In the genomic region with DNA sequence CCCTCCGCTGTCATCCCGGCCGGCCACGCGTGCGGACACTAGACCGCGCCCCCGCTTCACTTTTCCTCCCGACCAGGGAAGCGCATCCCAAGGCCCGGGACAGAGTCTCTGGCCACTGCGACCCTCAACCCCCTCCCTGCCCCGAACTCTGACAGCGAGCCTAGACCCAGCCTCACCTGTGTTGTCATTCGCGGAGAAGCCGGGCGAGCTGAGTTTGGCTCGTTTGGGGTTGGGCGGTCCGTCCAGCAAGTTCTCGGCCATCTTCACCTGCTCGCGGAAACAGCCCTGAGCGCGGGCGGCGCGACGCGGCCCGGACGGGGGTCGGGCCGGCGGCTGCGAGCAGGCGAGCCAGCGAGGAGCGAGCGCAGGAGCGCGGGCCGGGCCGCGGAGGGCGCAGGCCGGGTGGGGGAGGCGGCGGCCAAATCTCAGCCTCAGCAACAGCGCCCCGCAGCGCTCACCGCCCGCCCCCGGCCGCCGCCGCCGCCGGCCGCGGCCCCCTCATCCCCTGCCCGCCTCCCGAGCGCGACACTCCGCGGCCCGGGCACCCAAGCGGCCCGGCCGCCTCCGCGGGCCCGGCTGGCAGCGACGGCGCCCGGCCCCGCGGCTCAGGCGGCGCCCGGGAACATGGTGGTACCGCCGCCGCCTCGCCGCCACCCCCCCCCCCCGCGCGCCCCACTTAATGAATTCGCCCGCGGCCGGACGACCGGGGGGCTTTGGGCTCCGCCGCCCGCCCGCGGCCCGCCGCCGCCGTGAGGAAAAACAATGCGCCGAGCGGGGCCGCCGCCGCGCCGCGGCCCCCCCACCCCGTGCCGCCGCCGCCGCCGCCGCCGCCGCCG, we compare ENCODE assay signal across 8 mouse cellular contexts. TPM values are rescaled to one million over a fixed set of nuclear protein-coding genes. Genes with fewer than 3 reads are reported as not detected.
DNase-seq lines count a peak whose midpoint lies in the region; ATAC-seq and TF ChIP-seq lines count a peak whose summit lies in the region.

No protein-coding gene starts in this region.

- ATAC-seq in heart, embryonic 13.5 days (ENCODE audit: extremely low read depth, insufficient number of reproducible peaks, low FRiP score, low TSS enrichment), result peak; percentile 74
- peak; percentile 66 for ATAC-seq in liver, postnatal 0 days
- peak; percentile 49 for ATAC-seq in neural tube, embryonic 13.5 days (ENCODE audit: low read depth)
- ATAC-seq in stomach, postnatal 0 days (ENCODE audit: low FRiP score, low TSS enrichment), result peak; percentile 79

- no peak for TF ChIP-seq POLR2A in bone marrow macrophage, adult 2 months (IDR thresholded peaks at IDR 0.05; ENCODE audit: borderline replicate concordance, low read depth, low read length)

- WGBS in heart, embryonic 13.5 days, result under 1% methylated on average over 58 of the region's 128 CpGs
- under 1% methylated on average over 61 of the region's 128 CpGs for WGBS in liver, postnatal 0 days (ENCODE audit: insufficient replicate concordance)
- WGBS in neural tube, embryonic 13.5 days, result under 1% methylated on average over 94 of the region's 128 CpGs
- 2% methylated on average over 76 of the region's 128 CpGs for WGBS in stomach, postnatal 0 days

- H3K4me3 ChIP-seq in bone marrow macrophage, adult 2 months (ENCODE audit: insufficient read depth, low read length), result peak overlapping the region; percentile 98
- H3K4me3 ChIP-seq in erythroblast, embryonic 14.5 days (replicated peaks), result peak overlapping the region; percentile 78
- H3K4me3 ChIP-seq in heart, embryonic 13.5 days, result peak overlapping the region; percentile 99
- peak overlapping the region; percentile 94 for H3K4me3 ChIP-seq in liver, postnatal 0 days (ENCODE audit: low read depth, low read length)
- H3K4me3 ChIP-seq in neural tube, embryonic 13.5 days, result peak overlapping the region; percentile 98
- peak overlapping the region; percentile 88 for H3K4me3 ChIP-seq in stomach, postnatal 0 days (ENCODE audit: low read depth, low read length)

- H3K4me1 ChIP-seq in bone marrow macrophage, adult 2 months (ENCODE audit: control insufficient read depth, insufficient read depth, low read length), result peaks cover 14% of the 10 kb centered on the region
- peaks cover 40% of the 10 kb centered on the region for H3K4me1 ChIP-seq in erythroblast, embryonic 14.5 days (ENCODE audit: control insufficient read depth)
- H3K4me1 ChIP-seq in heart, embryonic 13.5 days, result peaks cover 40% of the 10 kb centered on the region
- peaks cover 21% of the 10 kb centered on the region for H3K4me1 ChIP-seq in liver, postnatal 0 days (ENCODE audit: insufficient read depth)
- H3K4me1 ChIP-seq in neural tube, embryonic 13.5 days (replicated peaks), result peaks cover 43% of the 10 kb centered on the region
- peaks cover 3% of the 10 kb centered on the region; the same call in 1 of the 2 replicates for H3K4me1 ChIP-seq in stomach, postnatal 0 days (replicated peaks; ENCODE audit: control insufficient read depth, insufficient read depth)

- TF ChIP-seq CTCF in bone marrow macrophage, adult 2 months (IDR thresholded peaks at IDR 0.05; ENCODE audit: low read depth, low read length), result no peak
- TF ChIP-seq CTCF in liver, postnatal 0 days (IDR thresholded peaks at IDR 0.05; ENCODE audit: low read depth), result 0 out of 2 replicates have a peak, but pooled peaks have one; percentile 10
- TF ChIP-seq CTCF in stomach, postnatal 0 days (IDR thresholded peaks at IDR 0.05; ENCODE audit: low read depth), result peak; percentile 30; the same call in 1 of the 2 replicates

- no peak for TF ChIP-seq EP300 in liver, postnatal 0 days (IDR thresholded peaks at IDR 0.05; ENCODE audit: low read depth)
- no peak for TF ChIP-seq EP300 in stomach, postnatal 0 days (optimal IDR thresholded peaks at IDR 0.05)

- peak overlapping the region; percentile 51; the same call in 1 of the 2 replicates for H3K27ac ChIP-seq in bone marrow macrophage, adult 2 months (ENCODE audit: insufficient read depth, low read depth, low read length)
- peak overlapping the region; percentile 98 for H3K27ac ChIP-seq in heart, embryonic 13.5 days (replicated peaks)
- H3K27ac ChIP-seq in liver, postnatal 0 days (ENCODE audit: low read depth), result peak overlapping the region; percentile 99
- peak overlapping the region; percentile 99 for H3K27ac ChIP-seq in neural tube, embryonic 13.5 days (replicated peaks)
- peak overlapping the region; percentile 99 for H3K27ac ChIP-seq in stomach, postnatal 0 days (replicated peaks)

- peaks cover 43% of the 10 kb centered on the region for H3K27me3 ChIP-seq in erythroblast, embryonic 14.5 days (ENCODE audit: control insufficient read depth)
- H3K27me3 ChIP-seq in heart, embryonic 13.5 days (replicated peaks), result peaks cover 17% of the 10 kb centered on the region
- H3K27me3 ChIP-seq in liver, postnatal 0 days (ENCODE audit: insufficient read depth, low read length), result no peaks in the 10 kb centered on the region
- peaks cover 10% of the 10 kb centered on the region for H3K27me3 ChIP-seq in neural tube, embryonic 13.5 days
- no peaks in the 10 kb centered on the region for H3K27me3 ChIP-seq in stomach, postnatal 0 days (ENCODE audit: control insufficient read depth, insufficient read depth, low read length)

- H3K36me3 ChIP-seq in erythroblast, embryonic 14.5 days (ENCODE audit: control insufficient read depth), result peaks cover 16% of the 10 kb centered on the region
- peaks cover 6% of the 10 kb centered on the region; the same call in 1 of the 2 replicates for H3K36me3 ChIP-seq in heart, embryonic 13.5 days
- no peaks in the 10 kb centered on the region for H3K36me3 ChIP-seq in liver, postnatal 0 days (replicated peaks; ENCODE audit: insufficient read depth, low read length)
- H3K36me3 ChIP-seq in neural tube, embryonic 13.5 days, result no peaks in the 10 kb centered on the region
- no peaks in the 10 kb centered on the region for H3K36me3 ChIP-seq in stomach, postnatal 0 days (ENCODE audit: control insufficient read depth, insufficient read depth, low read length)

- peak overlapping the region; percentile 98 for H3K9ac ChIP-seq in heart, embryonic 13.5 days
- H3K9ac ChIP-seq in liver, postnatal 0 days (replicated peaks), result peak overlapping the region; percentile 99
- peak overlapping the region; percentile 98 for H3K9ac ChIP-seq in neural tube, embryonic 13.5 days
- H3K9ac ChIP-seq in stomach, postnatal 0 days (ENCODE audit: low read length), result peak overlapping the region; percentile 99

- no peaks in the 10 kb centered on the region for H3K9me3 ChIP-seq in erythroblast, embryonic 14.5 days (ENCODE audit: control insufficient read depth, low read length)
- no peaks in the 10 kb centered on the region for H3K9me3 ChIP-seq in heart, embryonic 13.5 days
- no peaks in the 10 kb centered on the region for H3K9me3 ChIP-seq in liver, postnatal 0 days (ENCODE audit: low read length)
- no peaks in the 10 kb centered on the region for H3K9me3 ChIP-seq in neural tube, embryonic 13.5 days
- no peaks in the 10 kb centered on the region for H3K9me3 ChIP-seq in stomach, postnatal 0 days (ENCODE audit: control insufficient read depth, low read length)

- peak overlapping the region; percentile 86 for H3K4me2 ChIP-seq in heart, embryonic 13.5 days
- peak overlapping the region; percentile 93 for H3K4me2 ChIP-seq in liver, postnatal 0 days (ENCODE audit: low read depth, low read length)
- H3K4me2 ChIP-seq in neural tube, embryonic 13.5 days, result peak overlapping the region; percentile 88
- peak overlapping the region; percentile 79 for H3K4me2 ChIP-seq in stomach, postnatal 0 days (replicated peaks; ENCODE audit: low read depth)

- peak; percentile 75 for DNase-seq in CD4-positive helper T cell, adult 2 months (ENCODE audit: low read depth, low spot score)
- DNase-seq in kidney, postnatal 10 days, result peak; percentile 87
- peak; percentile 79 for DNase-seq in liver, postnatal 0 days
- DNase-seq in stomach, postnatal 0 days (ENCODE audit: low spot score), result peak; percentile 78

RNA-seq across cellular contexts. Expression of gene Crebbp, which starts 0.6 kb away (rescaled TPM):
- 41.4 and 44.5 TPM in 2 replicates for polyA plus RNA-seq in bone marrow macrophage, adult 2 months (2012; ENCODE audit: insufficient read depth, insufficient read length, missing spikeins)
- 1.2 and 1.5 TPM in 2 replicates for polyA plus RNA-seq in erythroblast, embryonic 14.5 days (2012)
- 20.9 and 21.1 TPM in 2 replicates for polyA plus RNA-seq in heart, embryonic 13.5 days (2015; fragmentation: Nextera tagmentation; extraction: Ambion mirVana)
- polyA plus RNA-seq in liver, postnatal 0 days (2015; fragmentation: Nextera tagmentation; extraction: Ambion mirVana), result 8.7 and 8.9 TPM in 2 replicates
- polyA plus RNA-seq in neural tube, embryonic 13.5 days (2015; fragmentation: Nextera tagmentation; extraction: Ambion mirVana), result 36.6 and 39.7 TPM in 2 replicates
- 14.4 and 14.8 TPM in 2 replicates for polyA plus RNA-seq in stomach, postnatal 0 days (2015; fragmentation: Nextera tagmentation; extraction: Ambion mirVana)

Comparison
In these comparisons a context has a peak if more than half of its experiments do, and no peak if none do; other contexts are left out.
1. Peak in every context shown above with its lines: DNase-seq, ATAC-seq, H3K4me3 ChIP-seq and H3K27ac ChIP-seq.